Mouse (Mus musculus): Measurements from ENCODE around the gene Ssrp1. TPM values are rescaled to one million over a fixed set of nuclear protein-coding genes. Genes with fewer than 3 reads are reported as not detected.
A peak's percentile ranks its signal among the peaks of the same experiment; 100 is the strongest.

The Ssrp1 gene
- total RNA-seq, 2 experiments from 2014 or later = 175 to 390 TPM

- no peak for ATAC-seq (replicated peaks; ENCODE audit: poor library complexity)
Observed at GRCm38 (mm10) chr2:85070086-85070485, 33.1 kb downstream of the Ssrp1 start.

GRCm38 (mm10) chr2:85071921-85072320 lies 34.9 kb downstream of the Ssrp1 start:
- no peak for ATAC-seq (replicated peaks; ENCODE audit: poor library complexity)

- no peak for ATAC-seq (replicated peaks; ENCODE audit: poor library complexity)
Observed at GRCm38 (mm10) chr2:85073751-85074150, 36.7 kb downstream of the Ssrp1 start.

GRCm38 (mm10) chr2:85088716-85089646 lies 51.9 kb downstream of the Ssrp1 start:
- ATAC-seq (replicated peaks; ENCODE audit: poor library complexity) = peak; percentile 42; the same call in 1 of the 2 replicates

GRCm38 (mm10) chr2:85091325-85091724 lies 54.3 kb downstream of the Ssrp1 start:
- ATAC-seq (replicated peaks; ENCODE audit: poor library complexity) = no peak

- no peak for ATAC-seq (replicated peaks; ENCODE audit: poor library complexity)
Observed at GRCm38 (mm10) chr2:85093376-85093775, 56.3 kb downstream of the Ssrp1 start.

GRCm38 (mm10) chr2:85095906-85096305 lies 58.9 kb downstream of the Ssrp1 start:
- ATAC-seq (replicated peaks; ENCODE audit: poor library complexity) = no peak

Other genes with a start within 250 kb of the Ssrp1 start
- gene Ube2l6, start 238.4 kb upstream of the Ssrp1 start, total RNA-seq (2015) = 9.6 and 11.2 TPM in 2 replicates
- 8.5 and 12.7 TPM in 2 replicates for gene Ube2l6, start 238.4 kb upstream of the Ssrp1 start, total RNA-seq (2017)
- not detected in 2 replicates for gene Smtnl1, start 214.6 kb upstream of the Ssrp1 start, total RNA-seq (2015)
- gene Smtnl1, start 214.6 kb upstream of the Ssrp1 start, total RNA-seq (2017) = 0.24 TPM in 1 of 2 replicates, not detected in the other
- 40.2 and 55.6 TPM in 2 replicates for gene Timm10, start 210.2 kb upstream of the Ssrp1 start, total RNA-seq (2015)
- gene Timm10, start 210.2 kb upstream of the Ssrp1 start, total RNA-seq (2017) = 39.6 and 46.2 TPM in 2 replicates
- gene Slc43a1, start 198.4 kb upstream of the Ssrp1 start, total RNA-seq (2015) = 25.7 and 33.4 TPM in 2 replicates
- gene Slc43a1, start 198.4 kb upstream of the Ssrp1 start, total RNA-seq (2017) = 14.2 and 15.0 TPM in 2 replicates
- gene Rtn4rl2, start 150.5 kb upstream of the Ssrp1 start, total RNA-seq (2015) = not detected in 2 replicates
- not detected in 2 replicates for gene Rtn4rl2, start 150.5 kb upstream of the Ssrp1 start, total RNA-seq (2017)
- gene Slc43a3, start 100.7 kb upstream of the Ssrp1 start, total RNA-seq (2015) = 111 and 119 TPM in 2 replicates
- 94.2 and 94.7 TPM in 2 replicates for gene Slc43a3, start 100.7 kb upstream of the Ssrp1 start, total RNA-seq (2017)
- 43.2 and 74.2 TPM in 2 replicates for gene Prg2, start 56.8 kb upstream of the Ssrp1 start, total RNA-seq (2015)
- gene Prg2, start 56.8 kb upstream of the Ssrp1 start, total RNA-seq (2017) = 135 and 270 TPM in 2 replicates
- 8.4 and 12.8 TPM in 2 replicates for gene Prg3, start 49.0 kb upstream of the Ssrp1 start, total RNA-seq (2015)
- 15.9 and 16.4 TPM in 2 replicates for gene Prg3, start 49.0 kb upstream of the Ssrp1 start, total RNA-seq (2017)
- 1.5 and 2.5 TPM in 2 replicates for gene P2rx3, start 228 bp downstream of the Ssrp1 start, total RNA-seq (2015)
- 0.46 TPM in 1 of 2 replicates, not detected in the other for gene P2rx3, start 228 bp downstream of the Ssrp1 start, total RNA-seq (2017)
- gene Tnks1bp1, start 10.8 kb downstream of the Ssrp1 start, total RNA-seq (2015) = 0.59 and 0.85 TPM in 2 replicates
- gene Tnks1bp1, start 10.8 kb downstream of the Ssrp1 start, total RNA-seq (2017) = 1.6 and 4.7 TPM in 2 replicates
- 0.02 and 0.05 TPM in 2 replicates for gene Aplnr, start 99.0 kb downstream of the Ssrp1 start, total RNA-seq (2015)
- gene Aplnr, start 99.0 kb downstream of the Ssrp1 start, total RNA-seq (2017) = 0.12 TPM in 1 of 2 replicates, not detected in the other
- gene Lrrc55, start 160.0 kb downstream of the Ssrp1 start, total RNA-seq (2015) = not detected in 2 replicates
- not detected in 2 replicates for gene Lrrc55, start 160.0 kb downstream of the Ssrp1 start, total RNA-seq (2017)

All from megakaryocyte progenitor cell, adult 5-6 weeks (primary cell).